Mouse (Mus musculus): Measurements from ENCODE around the gene Fbxl19. TPM values are rescaled to one million over a fixed set of nuclear protein-coding genes. Genes with fewer than 3 reads are reported as not detected.

Fbxl19 gene
- polyA plus RNA-seq (2014; fragmentation: Illumina TruSeq; extraction: RNeasy Lipid Tissue Mini Kit (QIAGEN cat#74804)): 0.66 TPM

DNA sequence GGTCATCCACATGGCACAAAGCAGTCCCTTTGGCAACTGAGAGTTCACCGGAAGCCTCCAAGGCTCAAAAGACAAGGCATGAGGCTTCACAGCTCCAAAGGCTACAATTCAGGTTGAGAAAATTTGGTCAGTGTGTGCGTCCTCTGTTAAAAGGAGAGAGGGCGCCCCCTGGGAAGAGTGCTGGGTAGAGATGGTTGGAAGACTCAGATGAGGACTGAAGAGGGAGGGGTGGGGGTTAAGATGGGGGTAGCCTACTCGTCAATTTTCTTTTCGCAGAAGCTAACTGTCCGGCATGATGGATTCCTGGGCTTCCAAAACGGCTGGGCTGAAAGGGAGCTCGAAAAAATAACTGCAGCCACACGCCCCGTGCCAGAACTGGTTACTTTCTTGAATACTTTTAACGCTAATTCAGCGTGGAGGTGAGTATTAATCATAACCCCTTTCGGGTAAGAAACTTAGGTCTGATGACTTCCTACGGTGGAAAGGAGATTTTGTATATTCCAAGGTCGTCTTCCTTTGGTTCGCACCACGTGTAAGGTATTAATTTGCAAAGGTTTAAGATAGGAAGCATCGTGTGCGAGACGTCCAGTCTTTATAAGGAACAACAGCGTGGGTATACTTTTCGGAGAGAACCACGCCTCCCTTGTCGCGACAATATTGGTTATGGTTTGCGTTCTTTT lies at the start of gene Fbxl19:
Fbxl19 (plus strand) TSS at position 178 of the 680 bp plus-strand sequence.

GRCm38 (mm10) chr7:127708207-127709078 lies 35.9 kb upstream of the Fbxl19 start, which contains the start of gene Bcl7c:
TSS of gene Bcl7c (minus strand) at chr7:127708933.

GRCm38 (mm10) chr7:127712461-127713385 lies 31.6 kb upstream of the Fbxl19 start, which contains the start of gene Ctf1:
TSS of gene Ctf1 (plus strand) at chr7:127712736.

DNA sequence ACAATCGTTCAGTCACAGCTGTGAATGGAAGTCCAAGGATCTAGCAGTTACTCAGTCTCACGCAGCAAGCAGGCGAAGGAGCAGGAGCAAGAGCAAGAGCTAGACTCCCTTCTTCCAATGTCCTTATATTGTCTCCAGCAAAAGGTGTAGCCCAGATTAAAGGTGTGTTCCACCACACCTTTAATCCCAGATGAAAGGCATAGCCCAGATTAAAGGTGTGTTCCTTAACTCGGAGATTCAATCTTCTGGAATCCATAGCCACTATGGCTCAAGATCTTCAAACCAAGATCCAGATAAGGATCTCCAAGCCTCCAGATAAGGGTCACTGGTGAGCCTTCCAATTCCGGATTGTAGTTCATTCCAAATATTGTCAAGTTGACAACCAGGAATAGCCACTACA lies 12.3 kb upstream of the Fbxl19 start, which contains the start of gene Ctf2:
Ctf2 (minus strand) TSS at position 101 of the 400 bp plus-strand sequence.

GRCm38 (mm10) chr7:127769651-127770038 lies 25.3 kb downstream of the Fbxl19 start, which contains the start of gene Orai3:
TSS of gene Orai3 (plus strand) at chr7:127769815.

GRCm38 (mm10) chr7:127776426-127776825 lies 32.1 kb downstream of the Fbxl19 start, which contains the start of gene Setd1a:
TSS of gene Setd1a (plus strand) at chr7:127776670.

GRCm38 (mm10) chr7:127785308-127785707 lies 41.0 kb downstream of the Fbxl19 start, which contains the start of gene Gm49388:
TSS of gene Gm49388 (plus strand) at chr7:127785608.

DNA sequence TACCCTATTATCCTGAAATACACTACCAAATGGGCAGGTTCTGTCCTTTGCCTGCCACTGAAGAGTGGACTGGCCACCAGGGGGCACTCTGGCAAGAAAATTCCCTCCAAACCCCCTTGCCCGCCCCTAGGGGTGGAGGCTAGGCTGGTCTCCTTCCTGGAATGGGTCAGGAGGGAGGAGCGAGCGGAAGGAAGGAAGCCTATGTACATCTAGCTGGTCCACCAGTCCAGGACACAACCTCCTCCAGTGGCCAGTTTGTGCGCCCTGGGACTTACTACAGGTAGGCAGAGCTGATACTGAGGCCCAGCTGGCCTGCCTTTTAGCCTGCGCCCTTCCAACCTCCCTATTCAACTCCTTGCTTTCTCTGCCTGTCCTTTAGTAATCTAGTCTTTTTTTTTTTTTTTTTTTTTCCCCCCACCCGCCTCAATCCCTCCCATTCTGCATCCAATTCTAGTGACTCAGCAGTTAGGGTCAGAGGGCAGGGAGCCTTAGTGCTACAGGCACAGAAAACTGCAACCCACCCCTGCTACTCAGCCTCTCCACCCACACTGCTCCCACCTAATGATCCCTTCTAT lies 56.2 kb downstream of the Fbxl19 start, which contains the start of gene Hsd3b7:
Hsd3b7 (plus strand) TSS at position 170 of the 575 bp plus-strand sequence.

Other genes starting within 250 kb of the Fbxl19 start
- 11.4 TPM for gene Srcap, start 232.6 kb upstream of the Fbxl19 start, polyA plus RNA-seq (2014; fragmentation: Illumina TruSeq; extraction: RNeasy Lipid Tissue Mini Kit (QIAGEN cat#74804))
- gene Gm42715, start 225.0 kb upstream of the Fbxl19 start, polyA plus RNA-seq (2014; fragmentation: Illumina TruSeq; extraction: RNeasy Lipid Tissue Mini Kit (QIAGEN cat#74804)): 6.7 TPM
- not detected for gene Tmem265, start 183.2 kb upstream of the Fbxl19 start, polyA plus RNA-seq (2014; fragmentation: Illumina TruSeq; extraction: RNeasy Lipid Tissue Mini Kit (QIAGEN cat#74804))
- gene Phkg2, start 171.2 kb upstream of the Fbxl19 start, polyA plus RNA-seq (2014; fragmentation: Illumina TruSeq; extraction: RNeasy Lipid Tissue Mini Kit (QIAGEN cat#74804)): 7.7 TPM
- not detected for gene Ccdc189, start 155.9 kb upstream of the Fbxl19 start, polyA plus RNA-seq (2014; fragmentation: Illumina TruSeq; extraction: RNeasy Lipid Tissue Mini Kit (QIAGEN cat#74804))
- 2.9 TPM for gene Rnf40, start 155.8 kb upstream of the Fbxl19 start, polyA plus RNA-seq (2014; fragmentation: Illumina TruSeq; extraction: RNeasy Lipid Tissue Mini Kit (QIAGEN cat#74804))
- 11.5 TPM for gene Zfp629, start 128.7 kb upstream of the Fbxl19 start, polyA plus RNA-seq (2014; fragmentation: Illumina TruSeq; extraction: RNeasy Lipid Tissue Mini Kit (QIAGEN cat#74804))
- 6.5 TPM for gene Bcl7c, start 35.6 kb upstream of the Fbxl19 start, polyA plus RNA-seq (2014; fragmentation: Illumina TruSeq; extraction: RNeasy Lipid Tissue Mini Kit (QIAGEN cat#74804))
- gene Ctf1, start 31.8 kb upstream of the Fbxl19 start, polyA plus RNA-seq (2014; fragmentation: Illumina TruSeq; extraction: RNeasy Lipid Tissue Mini Kit (QIAGEN cat#74804)): 2.4 TPM
- not detected for gene Ctf2, start 12.4 kb upstream of the Fbxl19 start, polyA plus RNA-seq (2014; fragmentation: Illumina TruSeq; extraction: RNeasy Lipid Tissue Mini Kit (QIAGEN cat#74804))
- gene Orai3, start 25.3 kb downstream of the Fbxl19 start, polyA plus RNA-seq (2014; fragmentation: Illumina TruSeq; extraction: RNeasy Lipid Tissue Mini Kit (QIAGEN cat#74804)): 2.7 TPM
- 6.6 TPM for gene Setd1a, start 32.1 kb downstream of the Fbxl19 start, polyA plus RNA-seq (2014; fragmentation: Illumina TruSeq; extraction: RNeasy Lipid Tissue Mini Kit (QIAGEN cat#74804))
- gene Gm49388, start 41.1 kb downstream of the Fbxl19 start, polyA plus RNA-seq (2014; fragmentation: Illumina TruSeq; extraction: RNeasy Lipid Tissue Mini Kit (QIAGEN cat#74804)): not detected
- 8.1 TPM for gene Hsd3b7, start 56.1 kb downstream of the Fbxl19 start, polyA plus RNA-seq (2014; fragmentation: Illumina TruSeq; extraction: RNeasy Lipid Tissue Mini Kit (QIAGEN cat#74804))
- 12.8 TPM for gene Stx4a, start 79.8 kb downstream of the Fbxl19 start, polyA plus RNA-seq (2014; fragmentation: Illumina TruSeq; extraction: RNeasy Lipid Tissue Mini Kit (QIAGEN cat#74804))
- 1.1 TPM for gene Stx1b, start 80.0 kb downstream of the Fbxl19 start, polyA plus RNA-seq (2014; fragmentation: Illumina TruSeq; extraction: RNeasy Lipid Tissue Mini Kit (QIAGEN cat#74804))
- 9.1 TPM for gene Zfp646, start 131.7 kb downstream of the Fbxl19 start, polyA plus RNA-seq (2014; fragmentation: Illumina TruSeq; extraction: RNeasy Lipid Tissue Mini Kit (QIAGEN cat#74804))
- 4.3 TPM for gene Zfp668, start 132.3 kb downstream of the Fbxl19 start, polyA plus RNA-seq (2014; fragmentation: Illumina TruSeq; extraction: RNeasy Lipid Tissue Mini Kit (QIAGEN cat#74804))
- not detected for gene Prss53, start 146.4 kb downstream of the Fbxl19 start, polyA plus RNA-seq (2014; fragmentation: Illumina TruSeq; extraction: RNeasy Lipid Tissue Mini Kit (QIAGEN cat#74804))
- not detected for gene Gm21974, start 150.9 kb downstream of the Fbxl19 start, polyA plus RNA-seq (2014; fragmentation: Illumina TruSeq; extraction: RNeasy Lipid Tissue Mini Kit (QIAGEN cat#74804))
- gene Vkorc1, start 151.1 kb downstream of the Fbxl19 start, polyA plus RNA-seq (2014; fragmentation: Illumina TruSeq; extraction: RNeasy Lipid Tissue Mini Kit (QIAGEN cat#74804)): 68.1 TPM
- 3.2 TPM for gene Bckdk, start 159.5 kb downstream of the Fbxl19 start, polyA plus RNA-seq (2014; fragmentation: Illumina TruSeq; extraction: RNeasy Lipid Tissue Mini Kit (QIAGEN cat#74804))
- 7.5 TPM for gene Kat8, start 168.0 kb downstream of the Fbxl19 start, polyA plus RNA-seq (2014; fragmentation: Illumina TruSeq; extraction: RNeasy Lipid Tissue Mini Kit (QIAGEN cat#74804))
- gene Prss8, start 185.6 kb downstream of the Fbxl19 start, polyA plus RNA-seq (2014; fragmentation: Illumina TruSeq; extraction: RNeasy Lipid Tissue Mini Kit (QIAGEN cat#74804)): not detected
- gene Prss36, start 202.2 kb downstream of the Fbxl19 start, polyA plus RNA-seq (2014; fragmentation: Illumina TruSeq; extraction: RNeasy Lipid Tissue Mini Kit (QIAGEN cat#74804)): not detected
- gene Fus, start 222.9 kb downstream of the Fbxl19 start, polyA plus RNA-seq (2014; fragmentation: Illumina TruSeq; extraction: RNeasy Lipid Tissue Mini Kit (QIAGEN cat#74804)): 903 TPM
- gene Pycard, start 249.3 kb downstream of the Fbxl19 start, polyA plus RNA-seq (2014; fragmentation: Illumina TruSeq; extraction: RNeasy Lipid Tissue Mini Kit (QIAGEN cat#74804)): 5.3 TPM